10 mouse cellular contexts compared by ENCODE assay signal in the genomic region with DNA sequence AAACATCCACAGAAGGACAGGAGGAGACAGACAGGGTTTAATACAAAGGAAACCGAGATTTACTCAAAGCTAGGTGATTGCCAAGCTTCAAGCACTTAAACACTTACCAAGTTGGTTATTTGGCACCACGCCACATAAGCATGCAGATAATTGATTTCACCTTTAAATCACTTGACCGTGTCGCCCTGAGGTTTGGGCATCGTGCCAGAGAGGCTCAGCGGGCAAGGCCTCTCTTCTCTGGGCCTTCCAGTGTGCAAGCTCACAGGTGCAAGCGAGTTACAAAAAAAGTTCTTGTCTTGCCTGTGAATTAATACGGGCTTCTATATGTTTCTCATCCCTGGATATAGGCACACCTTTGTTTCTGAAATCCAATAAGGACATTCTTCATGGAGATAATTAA.
DNase-seq lines count a peak whose midpoint lies in the region; ATAC-seq and TF ChIP-seq lines count a peak whose summit lies in the region.
"Had no signal": no experiment of that assay in that cellular context is flagged by ENCODE, and none has a peak within 500 bp of the region (broad histone marks: within the 10 kb centered on the region; RNA-seq: fewer than 3 reads in every experiment).

No protein-coding gene starts in this region.

- H3K36me3 ChIP-seq in forebrain, embryonic 11.5 days (ENCODE audit: control insufficient read depth, insufficient read depth, low read length): no peaks in the 10 kb centered on the region
- H3K36me3 ChIP-seq in forebrain, postnatal 0 days (ENCODE audit: insufficient read depth): no peaks in the 10 kb centered on the region
- H3K36me3 ChIP-seq in neural tube, embryonic 12.5 days: no peaks in the 10 kb centered on the region
- H3K36me3 ChIP-seq in neural tube, embryonic 15.5 days: no peaks in the 10 kb centered on the region
- H3K36me3 ChIP-seq in kidney, embryonic 14.5 days (ENCODE audit: control insufficient read depth, insufficient read depth, low read length): no peaks in the 10 kb centered on the region

- no peak overlapping the region for H3K27ac ChIP-seq in forebrain, embryonic 11.5 days (ENCODE audit: low read depth, low read length)
- H3K27ac ChIP-seq in forebrain, postnatal 0 days (ENCODE audit: low read depth, low read length): no peak overlapping the region
- no peak overlapping the region for H3K27ac ChIP-seq in neural tube, embryonic 12.5 days
- H3K27ac ChIP-seq in neural tube, embryonic 15.5 days (replicated peaks): no peak overlapping the region
- H3K27ac ChIP-seq in kidney, embryonic 14.5 days (ENCODE audit: low read depth, low read length): no peak overlapping the region

- no peak for TF ChIP-seq CTCF in forebrain, postnatal 0 days (IDR thresholded peaks at IDR 0.05; ENCODE audit: low read depth)

- peak; percentile 64 for ATAC-seq in forebrain, embryonic 11.5 days (replicated peaks; ENCODE audit: low FRiP score)
- ATAC-seq in forebrain, postnatal 0 days: no peak
- ATAC-seq in neural tube, embryonic 12.5 days (ENCODE audit: low FRiP score, low read depth): peak; percentile 39; the same call in 1 of the 2 replicates
- ATAC-seq in neural tube, embryonic 15.5 days (ENCODE audit: low FRiP score): no peak
- peak; percentile 46; the same call in 1 of the 2 replicates for ATAC-seq in kidney, embryonic 14.5 days (ENCODE audit: low FRiP score, low TSS enrichment)
- no peak for ATAC-seq in cerebellum, adult (ENCODE audit: insufficient number of reproducible peaks, low FRiP score, low TSS enrichment)

- WGBS in forebrain, embryonic 11.5 days: 56% methylated on average over 8 of the region's 8 CpGs
- WGBS in forebrain, postnatal 0 days: 27% methylated on average over 8 of the region's 8 CpGs
- 38% methylated on average over 8 of the region's 8 CpGs for WGBS in neural tube, embryonic 12.5 days
- 32% methylated on average over 8 of the region's 8 CpGs for WGBS in neural tube, embryonic 15.5 days
- 36% methylated on average over 8 of the region's 8 CpGs for WGBS in kidney, embryonic 14.5 days

- no peak overlapping the region for H3K9ac ChIP-seq in forebrain, embryonic 11.5 days (ENCODE audit: low read length)
- H3K9ac ChIP-seq in forebrain, postnatal 0 days: no peak overlapping the region
- no peak overlapping the region for H3K9ac ChIP-seq in neural tube, embryonic 12.5 days
- H3K9ac ChIP-seq in neural tube, embryonic 15.5 days (replicated peaks): no peak overlapping the region
- no peak overlapping the region for H3K9ac ChIP-seq in kidney, embryonic 14.5 days (ENCODE audit: low read depth, low read length)

- no peak for DNase-seq in forebrain, embryonic 11.5 days (ENCODE audit: low spot score)
- no peak for DNase-seq in forebrain, postnatal 0 days
- peak; percentile 24 for DNase-seq in lung, postnatal 25 days (ENCODE audit: low spot score)
- DNase-seq in B cell, adult 2 months: no peak
- DNase-seq: right cerebral cortex, adult 18-20 months had no signal

- H3K4me2 ChIP-seq in forebrain, embryonic 11.5 days (ENCODE audit: low read depth, low read length, severe bottlenecking): no peak overlapping the region
- H3K4me2 ChIP-seq in forebrain, postnatal 0 days (ENCODE audit: low read depth): no peak overlapping the region
- no peak overlapping the region for H3K4me2 ChIP-seq in neural tube, embryonic 12.5 days (replicated peaks)
- H3K4me2 ChIP-seq in neural tube, embryonic 15.5 days: no peak overlapping the region
- no peak overlapping the region for H3K4me2 ChIP-seq in kidney, embryonic 14.5 days (replicated peaks; ENCODE audit: low read depth, low read length)

- no peaks in the 10 kb centered on the region for H3K9me3 ChIP-seq in forebrain, embryonic 11.5 days (ENCODE audit: control insufficient read depth, low read length)
- H3K9me3 ChIP-seq in forebrain, postnatal 0 days (ENCODE audit: low read length): no peaks in the 10 kb centered on the region
- no peaks in the 10 kb centered on the region for H3K9me3 ChIP-seq in neural tube, embryonic 12.5 days
- H3K9me3 ChIP-seq in neural tube, embryonic 15.5 days (replicated peaks): no peaks in the 10 kb centered on the region
- H3K9me3 ChIP-seq in kidney, embryonic 14.5 days (ENCODE audit: control insufficient read depth, low read length): no peaks in the 10 kb centered on the region

- H3K27me3 ChIP-seq in forebrain, embryonic 11.5 days (ENCODE audit: control insufficient read depth, insufficient read depth, low read length): no peaks in the 10 kb centered on the region
- no peaks in the 10 kb centered on the region for H3K27me3 ChIP-seq in forebrain, postnatal 0 days (ENCODE audit: insufficient read depth, low read length)
- H3K27me3 ChIP-seq in neural tube, embryonic 12.5 days (replicated peaks): no peaks in the 10 kb centered on the region
- no peaks in the 10 kb centered on the region for H3K27me3 ChIP-seq in neural tube, embryonic 15.5 days (replicated peaks)
- H3K27me3 ChIP-seq in kidney, embryonic 14.5 days (ENCODE audit: control insufficient read depth, insufficient read depth, low read length): no peaks in the 10 kb centered on the region
- H3K27me3 ChIP-seq: CH12.LX had no signal

- H3K4me1 ChIP-seq in forebrain, embryonic 11.5 days (replicated peaks; ENCODE audit: control insufficient read depth, insufficient read depth, low read length): peaks cover 11% of the 10 kb centered on the region
- no peaks in the 10 kb centered on the region; the same call in 1 of the 2 replicates for H3K4me1 ChIP-seq in forebrain, postnatal 0 days (ENCODE audit: insufficient read depth)
- H3K4me1 ChIP-seq in neural tube, embryonic 12.5 days: peaks cover 24% of the 10 kb centered on the region; the same call in 1 of the 2 replicates
- peaks cover 22% of the 10 kb centered on the region for H3K4me1 ChIP-seq in neural tube, embryonic 15.5 days
- H3K4me1 ChIP-seq in kidney, embryonic 14.5 days (ENCODE audit: control insufficient read depth, insufficient read depth, low read length): peaks cover 6% of the 10 kb centered on the region; the same call in 1 of the 2 replicates

- no peak overlapping the region for H3K4me3 ChIP-seq in forebrain, embryonic 11.5 days (ENCODE audit: low read depth, low read length)
- H3K4me3 ChIP-seq in forebrain, postnatal 0 days (ENCODE audit: low read depth, low read length): no peak overlapping the region
- no peak overlapping the region for H3K4me3 ChIP-seq in neural tube, embryonic 12.5 days
- H3K4me3 ChIP-seq in neural tube, embryonic 15.5 days (replicated peaks): no peak overlapping the region
- H3K4me3 ChIP-seq in kidney, embryonic 14.5 days (ENCODE audit: low read length): no peak overlapping the region

Comparison
In these comparisons a context has a peak if more than half of its experiments do, and no peak if none do; other contexts are left out.
1. ATAC-seq: peak in forebrain, embryonic 11.5 days (single experiment), neural tube, embryonic 12.5 days (single experiment) and kidney, embryonic 14.5 days (single experiment); none in forebrain, postnatal 0 days (single experiment), neural tube, embryonic 15.5 days (single experiment) and cerebellum, adult (single experiment).